Mouse (Mus musculus): Measurements from ENCODE around the gene Metap1d. TPM values are rescaled to one million over a fixed set of nuclear protein-coding genes. Genes with fewer than 3 reads are reported as not detected.

Gene Metap1d
- total and polyA plus RNA-seq, 3 experiments: 18.9 to 28.3 (median 21.5) TPM

- H3K9ac ChIP-seq (ENCODE audit: insufficient read depth, low read depth): no peak overlapping the region
- no peaks in the 10 kb centered on the region for H3K4me1 ChIP-seq (ENCODE audit: control insufficient read depth in 1 of 2, insufficient read depth in 2 of 2)
- H3K27me3 ChIP-seq (replicated peaks): no peaks in the 10 kb centered on the region
- in situ Hi-C loops (cut with MboI; ENCODE audit: low pct_ligation_motif_present, low pct_unique_long_range_greater_than_20kb, low sequenced_read_pairs) (loop anchor here (25.0 kb wide), 1 partner anchor 257 kb away; no protein-coding TSS in a partner anchor), dilution Hi-C loops (cut with MboI; ENCODE audit: extremely low pct_ligation_motif_present, extremely low pct_unique_long_range_greater_than_20kb, low sequenced_read_pairs) (no loop called here)
- no peak for DNase-seq (ENCODE audit: extremely low read depth)
- H3K27ac ChIP-seq (ENCODE audit: insufficient read depth, low read depth): no peak overlapping the region
- H3K4me3 ChIP-seq (replicated peaks in 1 of 3; ENCODE audit: low read depth in 2 of 3, low read length in 2 of 3, poor library complexity in 1 of 3): no peak overlapping the region
- no peaks in the 10 kb centered on the region for H3K79me2 ChIP-seq (replicated peaks; ENCODE audit: control insufficient read depth, extremely low read depth, insufficient read depth, poor library complexity, severe bottlenecking)
- no peaks in the 10 kb centered on the region for H3K36me3 ChIP-seq (replicated peaks in 1 of 2; ENCODE audit: control insufficient read depth in 1 of 2, insufficient read depth in 1 of 2, low read length in 1 of 2)
- H3K9me3 ChIP-seq (replicated peaks; ENCODE audit: low read length): peaks cover 31% of the 10 kb centered on the region
- TF ChIP-seq JUND (conservative IDR thresholded peaks at IDR 0.05; ENCODE audit: low read depth, low read length): no peak
- TF ChIP-seq KAT2A (IDR thresholded peaks at IDR 0.05; ENCODE audit: insufficient replicate concordance, low read length): no peak
- no peak for TF ChIP-seq BHLHE40 (IDR thresholded peaks at IDR 0.05; ENCODE audit: low read depth, low read length)
- TF ChIP-seq CTCF (conservative IDR thresholded peaks at IDR 0.05 in 1 of 2, IDR thresholded peaks at IDR 0.05 in 1 of 2; ENCODE audit: low read depth in 2 of 2, low read length in 2 of 2): no peak
- no peak for TF ChIP-seq ZC3H11A (IDR thresholded peaks at IDR 0.05; ENCODE audit: low read depth, low read length)
- no peak for TF ChIP-seq USF2 (conservative IDR thresholded peaks at IDR 0.05; ENCODE audit: low read depth, low read length)
- TF ChIP-seq SMC3 (IDR thresholded peaks at IDR 0.05; ENCODE audit: low read depth, low read length): no peak
- no peak for TF ChIP-seq JUN (IDR thresholded peaks at IDR 0.05; ENCODE audit: insufficient read depth, low read depth, low read length)
- TF ChIP-seq CHD2 (IDR thresholded peaks at IDR 0.05; ENCODE audit: low read length): no peak
- no peak for TF ChIP-seq HCFC1 (IDR thresholded peaks at IDR 0.05; ENCODE audit: low read depth, low read length)
- TF ChIP-seq RCOR1 (conservative IDR thresholded peaks at IDR 0.05; ENCODE audit: low read depth, low read length): no peak
- TF ChIP-seq UBTF (IDR thresholded peaks at IDR 0.05; ENCODE audit: low read depth, low read length): no peak
- no peak for TF ChIP-seq SIN3A (IDR thresholded peaks at IDR 0.05; ENCODE audit: low read length)
- TF ChIP-seq MEF2A (IDR thresholded peaks at IDR 0.05; ENCODE audit: borderline replicate concordance, low read depth, low read length): no peak
- TF ChIP-seq PAX5 (IDR thresholded peaks at IDR 0.05; ENCODE audit: low read length): no peak
- TF ChIP-seq MXI1 (IDR thresholded peaks at IDR 0.05; ENCODE audit: low read depth, low read length): no peak
- TF ChIP-seq RAD21 (IDR thresholded peaks at IDR 0.05; ENCODE audit: low read depth, low read length): no peak
- no peak for TF ChIP-seq NRF1 (IDR thresholded peaks at IDR 0.05; ENCODE audit: low read depth, low read length)
- H3K4me2 ChIP-seq (ENCODE audit: insufficient read depth, low read depth, poor library complexity, severe bottlenecking): no peak overlapping the region
These were observed 91.6 kb downstream of the Metap1d start for GRCm38 (mm10) chr2:71544391-71545285.

- H3K9me3 ChIP-seq (replicated peaks; ENCODE audit: low read length): peaks cover 31% of the 10 kb centered on the region
- no peak overlapping the region for H3K4me2 ChIP-seq (ENCODE audit: insufficient read depth, low read depth, poor library complexity, severe bottlenecking)
- no peaks in the 10 kb centered on the region for H3K27me3 ChIP-seq (replicated peaks)
- no peak overlapping the region for H3K4me3 ChIP-seq (replicated peaks in 1 of 3; ENCODE audit: low read depth in 2 of 3, low read length in 2 of 3, poor library complexity in 1 of 3)
- H3K9ac ChIP-seq (ENCODE audit: insufficient read depth, low read depth): no peak overlapping the region
- in situ Hi-C loops (cut with MboI; ENCODE audit: low pct_ligation_motif_present, low pct_unique_long_range_greater_than_20kb, low sequenced_read_pairs): loop anchor here (25.0 kb wide), 1 partner anchor 258 kb away; no protein-coding TSS in a partner anchor
- dilution Hi-C loops (cut with MboI; ENCODE audit: extremely low pct_ligation_motif_present, extremely low pct_unique_long_range_greater_than_20kb, low sequenced_read_pairs): no loop called here
- H3K36me3 ChIP-seq (replicated peaks in 1 of 2; ENCODE audit: control insufficient read depth in 1 of 2, insufficient read depth in 1 of 2, low read length in 1 of 2): no peaks in the 10 kb centered on the region
- H3K27ac ChIP-seq (ENCODE audit: insufficient read depth, low read depth): no peak overlapping the region
- peaks cover 0 to 5% of the 10 kb centered on the region in 2 experiments; a peak in 2 of 4 replicates for H3K4me1 ChIP-seq (ENCODE audit: control insufficient read depth in 1 of 2, insufficient read depth in 2 of 2)
- no peak for DNase-seq (ENCODE audit: extremely low read depth)
- TF ChIP-seq SIN3A (IDR thresholded peaks at IDR 0.05; ENCODE audit: low read length) (no peak), ETS1 (conservative IDR thresholded peaks at IDR 0.05; ENCODE audit: low read depth, low read length) (no peak), ZNF384 (IDR thresholded peaks at IDR 0.05; ENCODE audit: low read depth, low read length) (no peak), KAT2A (IDR thresholded peaks at IDR 0.05; ENCODE audit: insufficient replicate concordance, low read length) (no peak), E2F4 (IDR thresholded peaks at IDR 0.05; ENCODE audit: insufficient replicate concordance, low read depth, low read length) (no peak), CHD2 (IDR thresholded peaks at IDR 0.05; ENCODE audit: low read length) (no peak), UBTF (IDR thresholded peaks at IDR 0.05; ENCODE audit: low read depth, low read length) (no peak)
- no peaks in the 10 kb centered on the region for H3K79me2 ChIP-seq (replicated peaks; ENCODE audit: control insufficient read depth, extremely low read depth, insufficient read depth, poor library complexity, severe bottlenecking)
These were observed 92.4 kb downstream of the Metap1d start for GRCm38 (mm10) chr2:71545401-71545881.

All from CH12.LX (cell line).